Mouse (Mus musculus) fat pad, adult 2 months (tissue): ENCODE data around the gene Gcsh.

Source experiments
- DNase-seq: peaks from one replicate; pipeline ENCODE4 v3.0.0-alpha.2; 2011; ENCODE audit warnings: low read depth, low spot score; ENCODE audit errors: extremely low read depth

The Gcsh gene

DNA sequence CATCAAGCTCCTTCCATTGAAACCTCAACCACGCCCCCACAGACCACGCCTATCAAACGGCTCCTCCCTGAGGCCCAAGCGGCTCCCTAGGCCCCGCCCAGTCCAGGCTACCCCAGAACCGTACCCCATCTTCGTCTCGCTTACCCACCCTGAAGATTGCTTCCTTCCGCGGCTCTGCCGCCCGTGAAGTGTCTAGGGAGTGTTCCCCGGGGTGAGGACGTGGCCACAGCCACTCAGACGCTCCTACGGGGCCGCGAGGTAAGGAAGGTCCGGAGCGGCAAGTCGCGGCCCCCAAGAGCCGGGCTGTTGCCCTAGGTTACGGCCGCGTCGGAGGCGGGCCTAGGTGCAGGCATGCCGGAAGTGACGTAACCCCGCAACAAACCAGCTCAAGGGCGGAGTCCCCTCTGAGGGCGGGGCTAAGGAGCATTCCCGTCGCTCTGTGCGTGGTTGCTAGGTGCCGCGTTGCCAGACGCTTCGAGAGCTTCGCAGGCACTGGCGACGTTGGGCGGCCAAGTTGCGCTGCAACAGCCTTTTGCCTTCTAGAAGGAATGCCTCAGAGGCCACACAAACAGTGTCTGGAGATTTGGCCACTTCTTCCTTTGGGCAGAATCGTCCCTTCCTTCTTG is 14.6 kb downstream of the Gcsh start, which contains the start of gene 1700030J22Rik:
Gene 1700030J22Rik, minus strand, starts transcription at position 329 of the 626 bp plus-strand sequence.
- DNase-seq, result peak; percentile 68

GRCm38 (mm10) chr8:116978052-116978451 is 15.3 kb downstream of the Gcsh start:
- DNase-seq, result no peak

- no peak for DNase-seq
These were observed 17.7 kb downstream of the Gcsh start for GRCm38 (mm10) chr8:116975606-116976005.

DNA sequence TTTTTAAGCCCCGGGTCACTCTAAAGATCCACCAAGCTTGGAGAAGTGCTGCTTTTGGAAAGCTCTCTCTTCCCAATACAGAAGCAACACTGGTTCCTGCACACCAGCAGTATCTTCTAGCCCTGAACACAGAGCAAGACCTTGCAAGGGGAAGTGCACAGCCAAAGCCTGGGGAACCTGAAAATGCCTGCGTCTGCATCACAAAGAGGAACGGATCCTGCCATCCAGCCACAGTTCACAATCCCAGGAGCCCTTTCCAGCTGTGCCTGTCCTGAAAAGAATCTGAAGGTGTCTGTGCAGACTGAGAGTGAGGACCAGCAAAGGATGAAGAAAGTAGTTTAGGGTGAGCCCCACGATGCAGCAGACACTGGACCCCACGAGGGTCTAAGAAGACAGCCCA is 18.3 kb downstream of the Gcsh start:
- DNase-seq, result no peak

DNA sequence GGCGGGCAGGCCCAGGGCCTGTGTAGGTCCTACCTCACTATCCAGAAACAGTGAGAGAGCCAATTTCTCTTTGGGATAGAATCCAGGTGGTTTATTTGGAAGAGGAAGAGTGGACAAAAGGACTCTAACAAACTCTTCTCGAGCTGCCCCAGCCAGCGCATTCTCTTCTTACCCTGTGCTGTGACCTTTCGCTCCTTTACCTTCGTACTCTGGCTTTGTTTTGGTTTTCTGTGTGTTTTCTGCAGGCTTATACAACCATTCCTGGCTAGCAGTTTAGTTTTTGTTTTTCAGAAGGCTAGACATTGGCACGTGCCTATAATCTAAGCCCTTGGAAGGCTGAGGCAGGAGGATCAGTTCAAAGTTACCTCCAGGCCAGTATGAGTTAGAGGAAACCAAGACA is 23.8 kb downstream of the Gcsh start:
- DNase-seq, result no peak

DNA sequence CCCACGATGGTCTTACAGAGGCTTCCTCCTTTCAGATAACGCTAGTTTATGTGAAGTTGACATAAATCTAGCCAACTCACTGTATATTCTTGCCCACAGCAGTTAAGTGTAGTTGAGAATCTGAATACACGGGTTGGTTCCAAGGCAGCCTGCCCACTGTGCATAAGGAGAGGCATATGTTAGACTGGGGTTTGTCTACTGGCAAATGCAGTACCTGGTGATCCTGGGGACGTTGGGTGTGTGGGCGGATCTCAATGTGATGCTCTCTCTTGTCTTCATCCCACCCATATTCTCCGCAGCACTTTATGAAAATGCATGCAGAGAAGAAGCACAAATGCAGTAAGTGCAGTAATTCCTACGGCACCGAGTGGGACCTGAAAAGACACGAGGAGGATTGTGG is 38.9 kb downstream of the Gcsh start:
- no peak for DNase-seq

- no peak for DNase-seq
These were observed 40.9 kb downstream of the Gcsh start for GRCm38 (mm10) chr8:116952428-116952827.

DNA sequence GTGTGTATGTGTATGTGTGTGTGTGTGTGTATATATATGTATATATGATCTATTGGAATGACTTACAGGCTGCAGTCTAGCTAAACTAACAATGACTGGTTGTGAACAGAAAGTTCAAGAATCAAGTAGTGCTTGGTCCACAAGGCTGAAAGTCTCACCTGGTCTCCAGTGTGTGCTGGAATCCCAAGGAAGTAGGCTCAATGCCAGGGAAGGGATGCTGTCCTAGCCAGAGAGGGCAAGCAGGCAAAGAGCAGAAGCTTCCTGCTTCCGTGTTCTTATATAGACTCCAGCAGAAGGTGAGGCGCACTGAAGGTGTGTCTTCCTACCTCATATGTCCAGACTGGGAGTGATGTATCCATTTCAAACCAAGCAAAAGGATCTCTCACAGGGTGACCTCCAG is 41.6 kb downstream of the Gcsh start:
- DNase-seq, result no peak

DNA sequence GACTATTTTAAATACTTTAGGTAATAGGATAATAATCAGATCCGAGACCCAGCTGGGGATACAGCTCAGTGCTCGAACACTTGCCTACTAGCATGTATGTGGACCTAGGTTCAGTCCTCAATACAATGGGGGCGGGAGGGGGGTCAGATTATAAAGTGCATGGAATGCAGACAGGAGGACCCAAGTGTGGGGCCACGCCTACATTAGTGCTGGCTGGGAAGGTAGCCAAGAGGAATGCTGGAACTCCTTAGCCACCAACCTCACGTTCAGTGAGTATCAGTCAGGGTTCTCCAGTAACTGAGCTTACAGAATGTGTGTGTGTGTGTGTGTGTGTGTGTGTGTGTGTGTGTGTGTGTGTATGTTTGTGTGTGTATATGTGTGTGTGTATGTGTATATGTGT is 42.0 kb downstream of the Gcsh start:
- no peak for DNase-seq

GRCm38 (mm10) chr8:116947589-116947988 is 45.7 kb downstream of the Gcsh start:
- DNase-seq, result no peak

DNA sequence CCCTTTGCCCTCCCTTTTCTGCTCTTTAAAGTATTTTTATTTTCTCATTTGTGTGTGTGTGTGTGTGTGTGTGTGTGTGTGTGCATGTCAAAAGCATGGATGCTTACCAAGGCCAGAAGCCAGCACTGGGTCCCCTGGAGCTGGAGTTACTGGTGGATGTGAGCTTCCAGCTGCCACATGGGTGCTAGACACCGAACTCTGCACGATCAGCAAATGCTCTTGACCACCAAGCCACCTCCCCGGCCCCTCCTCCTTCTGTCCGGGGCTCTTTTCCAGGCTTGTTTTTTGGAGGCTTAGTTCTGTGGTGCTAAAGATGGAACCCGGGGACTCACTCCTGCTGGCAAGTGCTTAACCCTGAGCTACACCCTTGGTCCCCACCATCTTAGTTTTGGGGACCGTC is 46.5 kb downstream of the Gcsh start:
- DNase-seq, result no peak

GRCm38 (mm10) chr8:116946268-116946838 is 47.0 kb downstream of the Gcsh start:
- DNase-seq, result no peak

GRCm38 (mm10) chr8:116945169-116945910 is 48.0 kb downstream of the Gcsh start:
- no peak for DNase-seq

DNA sequence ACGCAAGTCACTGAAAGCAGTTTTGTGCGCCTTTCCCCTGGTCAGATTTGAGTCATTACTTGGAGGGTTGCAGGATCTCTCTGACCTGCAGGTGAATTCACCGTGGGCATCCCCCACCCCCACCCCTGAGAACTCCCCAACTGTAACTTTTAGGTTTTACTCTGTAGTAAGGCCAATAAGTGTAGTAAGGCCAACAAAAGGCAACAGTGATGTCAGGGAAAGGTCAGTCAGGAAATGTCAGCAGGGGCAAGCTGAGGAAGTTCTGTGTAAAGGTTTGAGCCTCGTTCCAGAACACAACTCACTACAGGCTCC is 49.0 kb downstream of the Gcsh start:
- DNase-seq, result no peak

- DNase-seq, result no peak
These were observed 49.6 kb downstream of the Gcsh start for GRCm38 (mm10) chr8:116943555-116944384.

- no peak for DNase-seq
These were observed 50.2 kb downstream of the Gcsh start, which contains the start of gene Atmin for GRCm38 (mm10) chr8:116943161-116943554. TSS of gene Atmin (plus strand) at chr8:116943393.

GRCm38 (mm10) chr8:116942284-116943058 is 50.9 kb downstream of the Gcsh start:
- no peak for DNase-seq

GRCm38 (mm10) chr8:116935506-116935905 is 57.8 kb downstream of the Gcsh start:
- DNase-seq, result no peak

DNA sequence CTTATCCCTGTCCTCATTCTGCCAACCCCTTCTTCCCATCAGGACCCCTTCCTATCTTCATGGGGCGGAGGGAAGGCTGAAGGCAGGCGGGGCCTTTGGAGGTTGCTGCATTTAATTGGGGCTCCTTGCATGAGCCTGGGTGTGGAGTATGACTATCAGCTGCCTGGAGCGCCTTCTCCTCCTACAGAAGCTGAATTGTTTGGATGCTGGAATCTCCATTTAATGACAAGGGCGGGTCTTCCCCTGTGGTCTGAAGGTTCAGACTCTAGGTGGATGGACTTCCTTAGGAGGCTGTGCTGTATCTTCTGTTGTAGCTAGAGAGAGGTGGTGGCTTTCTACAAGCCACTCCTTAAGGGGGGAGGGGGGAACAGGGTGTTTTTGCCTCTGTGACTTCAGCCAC is 58.4 kb downstream of the Gcsh start:
- no peak for DNase-seq
